In the genomic region with DNA sequence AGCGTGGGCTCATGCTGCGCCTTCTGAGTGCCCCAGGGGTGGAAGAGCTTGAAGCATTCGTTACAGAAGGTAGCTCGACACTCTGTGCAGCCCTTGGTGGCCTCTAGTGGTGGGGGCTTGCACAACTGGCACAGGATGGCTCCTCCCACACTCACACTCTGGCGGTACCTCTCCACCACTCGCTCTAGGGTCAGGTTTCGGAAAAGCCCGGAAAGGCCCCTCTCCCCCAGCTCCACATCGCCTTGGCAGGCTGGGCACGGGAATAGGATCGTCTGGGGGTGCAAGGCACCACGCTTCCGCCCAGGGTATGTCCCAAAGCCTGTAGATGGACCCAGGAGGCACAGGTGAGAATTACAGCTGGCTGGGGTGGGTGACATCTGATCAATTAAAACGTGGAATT, we compare ENCODE assay signal across 8 mouse cellular contexts. TPM values are rescaled to one million over a fixed set of nuclear protein-coding genes. Genes with fewer than 3 reads are reported as not detected.
DNase-seq lines count a peak whose midpoint lies in the region; ATAC-seq lines count a peak whose summit lies in the region.

No protein-coding gene starts in this region.

- peak overlapping the region; percentile 77 for H3K4me2 ChIP-seq in hindbrain, embryonic 12.5 days (replicated peaks)
- H3K4me2 ChIP-seq in limb, embryonic 15.5 days = peak overlapping the region; percentile 82
- peak overlapping the region; percentile 84 for H3K4me2 ChIP-seq in midbrain, embryonic 14.5 days (ENCODE audit: low read length)

- peak overlapping the region; percentile 73 for H3K4me3 ChIP-seq in hindbrain, embryonic 12.5 days
- peak overlapping the region; percentile 83 for H3K4me3 ChIP-seq in limb, embryonic 15.5 days
- H3K4me3 ChIP-seq in midbrain, embryonic 14.5 days (replicated peaks; ENCODE audit: low read depth, low read length) = peak overlapping the region; percentile 63

- 0 out of 2 replicates have a peak, but pooled peaks have one; percentile 3 for ATAC-seq in hindbrain, embryonic 12.5 days (ENCODE audit: low FRiP score)
- ATAC-seq in limb, embryonic 15.5 days (ENCODE audit: insufficient number of reproducible peaks, low FRiP score, low TSS enrichment, low read depth) = no peak
- ATAC-seq in midbrain, embryonic 14.5 days (ENCODE audit: low FRiP score, low TSS enrichment) = no peak

- peak overlapping the region; percentile 70 for H3K9ac ChIP-seq in hindbrain, embryonic 12.5 days
- no peak overlapping the region; the same call in 1 of the 2 replicates for H3K9ac ChIP-seq in limb, embryonic 15.5 days
- H3K9ac ChIP-seq in midbrain, embryonic 14.5 days (replicated peaks; ENCODE audit: low read length) = peak overlapping the region; percentile 74

- peaks cover 41% of the 10 kb centered on the region for H3K4me1 ChIP-seq in hindbrain, embryonic 12.5 days
- peaks cover 37% of the 10 kb centered on the region for H3K4me1 ChIP-seq in limb, embryonic 15.5 days
- peaks cover 36% of the 10 kb centered on the region for H3K4me1 ChIP-seq in midbrain, embryonic 14.5 days (ENCODE audit: control insufficient read depth, insufficient read depth, low read length)

- H3K27ac ChIP-seq in hindbrain, embryonic 12.5 days = peak overlapping the region; percentile 91
- H3K27ac ChIP-seq in limb, embryonic 15.5 days = peak overlapping the region; percentile 86; the same call in 1 of the 2 replicates
- H3K27ac ChIP-seq in midbrain, embryonic 14.5 days (replicated peaks; ENCODE audit: low read depth, low read length) = peak overlapping the region; percentile 96

- 0 out of 2 replicates have a peak, but pooled peaks cover 3% of the 10 kb centered on the region for H3K27me3 ChIP-seq in hindbrain, embryonic 12.5 days
- H3K27me3 ChIP-seq in limb, embryonic 15.5 days = no peaks in the 10 kb centered on the region
- no peaks in the 10 kb centered on the region for H3K27me3 ChIP-seq in midbrain, embryonic 14.5 days (ENCODE audit: control insufficient read depth, insufficient read depth, low read length)

- 7% methylated on average over 14 of the region's 14 CpGs for WGBS in hindbrain, embryonic 12.5 days
- WGBS in limb, embryonic 15.5 days = 13% methylated on average over 14 of the region's 14 CpGs
- 9% methylated on average over 14 of the region's 14 CpGs for WGBS in midbrain, embryonic 14.5 days

- H3K9me3 ChIP-seq in hindbrain, embryonic 12.5 days (replicated peaks) = no peaks in the 10 kb centered on the region
- H3K9me3 ChIP-seq in limb, embryonic 15.5 days = no peaks in the 10 kb centered on the region
- no peaks in the 10 kb centered on the region for H3K9me3 ChIP-seq in midbrain, embryonic 14.5 days (ENCODE audit: control insufficient read depth, low read length)

- peaks cover 39% of the 10 kb centered on the region for H3K36me3 ChIP-seq in hindbrain, embryonic 12.5 days
- H3K36me3 ChIP-seq in limb, embryonic 15.5 days = peaks cover 33% of the 10 kb centered on the region
- peaks cover 45% of the 10 kb centered on the region for H3K36me3 ChIP-seq in midbrain, embryonic 14.5 days (ENCODE audit: control insufficient read depth, insufficient read depth, low read length)

- DNase-seq in layer of hippocampus, adult 11-12 months (ENCODE audit: low spot score) = peak; percentile 42
- no peak for DNase-seq in layer of hippocampus, postnatal 36 days
- DNase-seq in embryo, embryonic 10.5 days (ENCODE audit: low spot score) = peak; percentile 81
- peak; percentile 71 for DNase-seq in midbrain, embryonic 14.5 days
- peak; percentile 67 to 77 for DNase-seq in thymus, adult 18-20 months
- DNase-seq in layer of hippocampus, adult 8-10 months (ENCODE audit: low spot score in 2 of 2) = no peak

RNA-seq across cellular contexts. Expression of a gene that starts 2.2 kb away (rescaled TPM):
- 10 to 100 TPM; 71.4 to 86.2 TPM for total RNA-seq in layer of hippocampus, postnatal 36 days (2021)
- 247 and 271 TPM in 2 replicates for polyA plus RNA-seq in hindbrain, embryonic 12.5 days (2016; fragmentation: Nextera tagmentation; extraction: Ambion mirVana)
- 307 and 334 TPM in 2 replicates for polyA plus RNA-seq in limb, embryonic 15.5 days (2015; fragmentation: Nextera tagmentation; extraction: Ambion mirVana)
- polyA plus RNA-seq in midbrain, embryonic 14.5 days (2014; fragmentation: Nextera tagmentation; extraction: Ambion mirVana) = 199 and 237 TPM in 2 replicates
- 10 to 100 TPM; 73.9 to 82.9 (median 79.4) TPM for total RNA-seq in layer of hippocampus, adult 8-10 months (2022)

RNA-seq across cellular contexts. Expression of a gene that starts 2.5 kb away (rescaled TPM):
- 10 to 100 TPM; 86.7 to 93.7 TPM for total RNA-seq in layer of hippocampus, postnatal 36 days (2021)
- polyA plus RNA-seq in hindbrain, embryonic 12.5 days (2016; fragmentation: Nextera tagmentation; extraction: Ambion mirVana) = 27.2 and 29.6 TPM in 2 replicates
- polyA plus RNA-seq in limb, embryonic 15.5 days (2015; fragmentation: Nextera tagmentation; extraction: Ambion mirVana) = 4.0 and 4.7 TPM in 2 replicates
- 63.4 and 71.8 TPM in 2 replicates for polyA plus RNA-seq in midbrain, embryonic 14.5 days (2014; fragmentation: Nextera tagmentation; extraction: Ambion mirVana)
- 10 to 100 TPM; 74.0 to 89.3 (median 80.2) TPM for total RNA-seq in layer of hippocampus, adult 8-10 months (2022)

RNA-seq across cellular contexts. Expression of a gene that starts 14.8 kb away (rescaled TPM):
- 1 to 10 TPM in 1 of 2 experiments, under 1 TPM in 1; 0.61 to 1.0 TPM for total RNA-seq in layer of hippocampus, postnatal 36 days (2021)
- polyA plus RNA-seq in hindbrain, embryonic 12.5 days (2016; fragmentation: Nextera tagmentation; extraction: Ambion mirVana) = 1.5 and 1.6 TPM in 2 replicates
- polyA plus RNA-seq in limb, embryonic 15.5 days (2015; fragmentation: Nextera tagmentation; extraction: Ambion mirVana) = 0.64 and 0.68 TPM in 2 replicates
- polyA plus RNA-seq in midbrain, embryonic 14.5 days (2014; fragmentation: Nextera tagmentation; extraction: Ambion mirVana) = 2.1 and 2.4 TPM in 2 replicates
- 1 to 10 TPM in 2 of 4 experiments, under 1 TPM in 2; 0.37 to 1.7 (median 1.2) TPM for total RNA-seq in layer of hippocampus, adult 8-10 months (2022)

RNA-seq across cellular contexts. Expression of a gene that starts 15.5 kb away (rescaled TPM):
- total RNA-seq in layer of hippocampus, postnatal 36 days (2021) = 10 to 100 TPM; 50.4 to 65.2 TPM
- polyA plus RNA-seq in hindbrain, embryonic 12.5 days (2016; fragmentation: Nextera tagmentation; extraction: Ambion mirVana) = 63.9 and 86.7 TPM in 2 replicates
- polyA plus RNA-seq in limb, embryonic 15.5 days (2015; fragmentation: Nextera tagmentation; extraction: Ambion mirVana) = 131 and 161 TPM in 2 replicates
- 71.6 and 84.1 TPM in 2 replicates for polyA plus RNA-seq in midbrain, embryonic 14.5 days (2014; fragmentation: Nextera tagmentation; extraction: Ambion mirVana)
- total RNA-seq in layer of hippocampus, adult 8-10 months (2022) = 10 to 100 TPM; 44.2 to 67.3 (median 61.7) TPM

RNA-seq across cellular contexts. Expression of a gene that starts 16.7 kb away (rescaled TPM):
- total RNA-seq in layer of hippocampus, postnatal 36 days (2021) = 10 to 100 TPM; 89.5 to 93.8 TPM
- 174 and 175 TPM in 2 replicates for polyA plus RNA-seq in hindbrain, embryonic 12.5 days (2016; fragmentation: Nextera tagmentation; extraction: Ambion mirVana)
- polyA plus RNA-seq in limb, embryonic 15.5 days (2015; fragmentation: Nextera tagmentation; extraction: Ambion mirVana) = 156 and 180 TPM in 2 replicates
- 144 and 151 TPM in 2 replicates for polyA plus RNA-seq in midbrain, embryonic 14.5 days (2014; fragmentation: Nextera tagmentation; extraction: Ambion mirVana)
- total RNA-seq in layer of hippocampus, adult 8-10 months (2022) = 10 to 100 TPM; 85.4 to 96.0 (median 94.4) TPM

Comparison
In these comparisons a context has a peak if more than half of its experiments do, and no peak if none do; other contexts are left out.
1. DNase-seq: peak in layer of hippocampus, adult 11-12 months (single experiment), embryo, embryonic 10.5 days (single experiment), midbrain, embryonic 14.5 days (single experiment) and thymus, adult 18-20 months (2 of 2); none in layer of hippocampus, postnatal 36 days (0 of 2) and layer of hippocampus, adult 8-10 months (0 of 2).
2. Peak in every context shown above with its lines, with median percentiles within 50 percentile points of each other: H3K27ac ChIP-seq, H3K4me2 ChIP-seq and H3K4me3 ChIP-seq.